Mouse (Mus musculus) B cell, adult 67 days (primary cell): ENCODE data around the gene Spin2c. TPM values are rescaled to one million over a fixed set of nuclear protein-coding genes. Genes with fewer than 3 reads are reported as not detected.

Experiments
- total RNA-seq, 2 experiments: library from RNA; stranded (reverse); gene quantifications; 4 replicates each; pipeline ENCODE4 v1.2.4; 2023

Gene Spin2c
- total RNA-seq = 1 to 10 TPM in 1 of 2 experiments, not detected in 1; 1.5 TPM

GRCm38 (mm10) chrX:153831951-153832561, at the start of gene Spin2c:
Spin2c (plus strand) TSS chrX:153832225.

Other genes starting within 250 kb of the Spin2c start
- gene Kctd12b, start 135.8 kb upstream of the Spin2c start, total RNA-seq = under 1 TPM; 0.15 to 0.33 TPM
- 1 to 10 TPM; 4.7 to 9.3 TPM for gene Nbdy, start 108.6 kb upstream of the Spin2c start, total RNA-seq
- not detected for gene Samt1, start 180.4 kb downstream of the Spin2c start, total RNA-seq
- gene 4921511M17Rik, start 201.6 kb downstream of the Spin2c start, total RNA-seq = not detected
- not detected for gene Gm10057, start 222.8 kb downstream of the Spin2c start, total RNA-seq